Mouse (Mus musculus) forebrain, embryonic 13.5 days (tissue): ENCODE results near the gene 4921504E06Rik. TPM values are rescaled to one million over a fixed set of nuclear protein-coding genes. Genes with fewer than 3 reads are reported as not detected.

Source experiments
- ATAC-seq: fragments of 200-750 bp; cut with Nextera tagmentation; 2 replicates; pipeline ENCODE4 v1.8.0; 2017
- H3K27ac ChIP-seq: fragments of 300-500 bp; sonication (generic); 2 replicates; pipeline ENCODE4 v1.5.1; 2015; ENCODE audit warnings: inconsistent platforms, mild to moderate bottlenecking, moderate library complexity
- H3K27me3 ChIP-seq: fragments of 300-500 bp; sonication (generic); 2 replicates; pipeline ENCODE4 v1.6.1; 2015; ENCODE audit warnings: mild to moderate bottlenecking, inconsistent platforms
- H3K36me3 ChIP-seq: fragments of 300-500 bp; sonication (generic); 2 replicates; pipeline ENCODE4 v1.6.1; 2015; ENCODE audit warnings: mild to moderate bottlenecking, inconsistent platforms; ENCODE audit not compliant: poor library complexity, severe bottlenecking
- H3K4me1 ChIP-seq: fragments of 300-500 bp; sonication (generic); 2 replicates; pipeline ENCODE4 v1.6.1; 2015; ENCODE audit warnings: inconsistent platforms
- H3K4me2 ChIP-seq: fragments of 300-500 bp; sonication (generic); 2 replicates; pipeline ENCODE4 v1.6.1; 2015; ENCODE audit warnings: inconsistent platforms, mild to moderate bottlenecking, moderate library complexity
- H3K4me3 ChIP-seq: fragments of 300-500 bp; sonication (generic); 2 replicates; pipeline ENCODE4 v1.5.1; 2015; ENCODE audit warnings: mild to moderate bottlenecking, inconsistent platforms
- H3K9ac ChIP-seq: fragments of 300-500 bp; sonication (generic); 2 replicates; pipeline ENCODE4 v1.6.1; 2015; ENCODE audit warnings: mild to moderate bottlenecking, inconsistent platforms
- H3K9me3 ChIP-seq: fragments of 300-500 bp; sonication (generic); replicated peaks from 2 replicates; pipeline ENCODE4 v1.6.1; 2016; ENCODE audit warnings: inconsistent platforms
- WGBS: fragments of 180-500 bp; shearing (Covaris S2); methylation state at CpG from one replicate; pipeline ENCODE4 v1.1.7; 2015; 5-methylcytosine and 5-hydroxymethylcytosine counted together
- polyA plus RNA-seq: library from polyadenylated mRNA; unstranded; fragments of >200 nt; fragmentation: Nextera tagmentation; extraction: Ambion mirVana; gene quantifications from 2 replicates; pipeline ENCODE4 v1.2.1, GENCODE M21; 2015

Gene 4921504E06Rik
- polyA plus RNA-seq, 1 experiment from 2014 or later = not detected

GRCm38 (mm10) chr2:19551396-19551795 lies 2.3 kb downstream of the 4921504E06Rik start:
- no peak for ATAC-seq
- no peak overlapping the region for H3K4me3 ChIP-seq
- peaks cover 19% of the 10 kb centered on the region for H3K4me1 ChIP-seq
- no peaks in the 10 kb centered on the region for H3K36me3 ChIP-seq
- H3K9me3 ChIP-seq = no peaks in the 10 kb centered on the region
- H3K27me3 ChIP-seq = no peaks in the 10 kb centered on the region
- H3K9ac ChIP-seq = no peak overlapping the region
- no peak overlapping the region for H3K4me2 ChIP-seq
- WGBS = 79% methylated on average over 2 of the region's 2 CpGs
- no peak overlapping the region for H3K27ac ChIP-seq

GRCm38 (mm10) chr2:19540906-19541305 lies 12.8 kb downstream of the 4921504E06Rik start:
- Histone ChIP-seq H3K36me3 (no peaks in the 10 kb centered on the region), H3K9me3 (no peaks in the 10 kb centered on the region), H3K9ac (no peak overlapping the region), H3K4me3 (no peak overlapping the region), H3K27me3 (no peaks in the 10 kb centered on the region), H3K4me2 (no peak overlapping the region), H3K27ac (no peak overlapping the region), H3K4me1 (no peaks in the 10 kb centered on the region)
- 87% methylated on average over 1 of the region's 1 CpGs for WGBS
- no peak for ATAC-seq

- ATAC-seq = 0 out of 2 replicates have a peak, but pooled peaks have one; percentile 50
- Histone ChIP-seq H3K9me3 (no peaks in the 10 kb centered on the region), H3K4me2 (no peak overlapping the region), H3K4me3 (no peak overlapping the region), H3K36me3 (no peaks in the 10 kb centered on the region), H3K27ac (no peak overlapping the region), H3K9ac (no peak overlapping the region), H3K4me1 (no peaks in the 10 kb centered on the region), H3K27me3 (no peaks in the 10 kb centered on the region)
- WGBS = 86% methylated on average over 2 of the region's 2 CpGs
Observed at GRCm38 (mm10) chr2:19529428-19529827, 24.3 kb downstream of the 4921504E06Rik start.

- no peak overlapping the region for H3K4me3 ChIP-seq
- H3K27me3 ChIP-seq = no peaks in the 10 kb centered on the region
- H3K4me1 ChIP-seq = no peaks in the 10 kb centered on the region
- no peak overlapping the region for H3K27ac ChIP-seq
- H3K9ac ChIP-seq = no peak overlapping the region
- no peaks in the 10 kb centered on the region for H3K36me3 ChIP-seq
- no peaks in the 10 kb centered on the region for H3K9me3 ChIP-seq
- 0 out of 2 replicates have a peak, but pooled peaks have one; percentile 55 for ATAC-seq
- 0% methylated on average over 1 of the region's 1 CpGs for WGBS
- no peak overlapping the region for H3K4me2 ChIP-seq
Observed at GRCm38 (mm10) chr2:19528797-19529196, 24.9 kb downstream of the 4921504E06Rik start.

GRCm38 (mm10) chr2:19524071-19524470 lies 29.6 kb downstream of the 4921504E06Rik start:
- no peak overlapping the region for H3K9ac ChIP-seq
- no peak overlapping the region for H3K27ac ChIP-seq
- 0 out of 2 replicates have a peak, but pooled peaks cover 3% of the 10 kb centered on the region for H3K4me1 ChIP-seq
- 85% methylated on average over 5 of the region's 5 CpGs for WGBS
- ATAC-seq = no peak
- H3K4me2 ChIP-seq = no peak overlapping the region
- H3K4me3 ChIP-seq = no peak overlapping the region
- no peaks in the 10 kb centered on the region for H3K36me3 ChIP-seq
- 0 out of 2 replicates have a peak, but pooled peaks cover 6% of the 10 kb centered on the region for H3K27me3 ChIP-seq
- H3K9me3 ChIP-seq = no peaks in the 10 kb centered on the region

- 38% methylated on average over 7 of the region's 7 CpGs for WGBS
- no peak overlapping the region for H3K9ac ChIP-seq
- H3K4me1 ChIP-seq = peaks cover 8% of the 10 kb centered on the region
- H3K36me3 ChIP-seq = no peaks in the 10 kb centered on the region
- no peak overlapping the region for H3K4me2 ChIP-seq
- ATAC-seq = no peak
- no peaks in the 10 kb centered on the region for H3K9me3 ChIP-seq
- no peak overlapping the region for H3K4me3 ChIP-seq
- H3K27me3 ChIP-seq = 0 out of 2 replicates have a peak, but pooled peaks cover 6% of the 10 kb centered on the region
- no peak overlapping the region for H3K27ac ChIP-seq
Observed at GRCm38 (mm10) chr2:19521662-19522061, 32.1 kb downstream of the 4921504E06Rik start.

- Histone ChIP-seq H3K4me1 (peaks cover 8% of the 10 kb centered on the region), H3K9me3 (no peaks in the 10 kb centered on the region), H3K4me2 (no peak overlapping the region), H3K27me3 (0 out of 2 replicates have a peak, but pooled peaks cover 6% of the 10 kb centered on the region), H3K4me3 (no peak overlapping the region), H3K27ac (no peak overlapping the region), H3K36me3 (no peaks in the 10 kb centered on the region), H3K9ac (no peak overlapping the region)
- ATAC-seq = no peak
- WGBS = 85% methylated on average over 2 of the region's 2 CpGs
Observed at GRCm38 (mm10) chr2:19520617-19521016, 33.1 kb downstream of the 4921504E06Rik start.

- H3K9ac ChIP-seq = no peak overlapping the region
- no peaks in the 10 kb centered on the region for H3K36me3 ChIP-seq
- no peak overlapping the region for H3K27ac ChIP-seq
- H3K27me3 ChIP-seq = 0 out of 2 replicates have a peak, but pooled peaks cover 6% of the 10 kb centered on the region
- H3K4me1 ChIP-seq = peaks cover 8% of the 10 kb centered on the region
- H3K4me3 ChIP-seq = no peak overlapping the region
- 3% methylated on average over 7 of the region's 7 CpGs for WGBS
- no peaks in the 10 kb centered on the region for H3K9me3 ChIP-seq
- H3K4me2 ChIP-seq = 0 out of 2 replicates have a peak overlapping the region, but pooled peaks have one; percentile 18
- ATAC-seq = peak; percentile 91
Observed at GRCm38 (mm10) chr2:19519768-19520167, 33.9 kb downstream of the 4921504E06Rik start.

GRCm38 (mm10) chr2:19517952-19518351 lies 35.8 kb downstream of the 4921504E06Rik start:
- Histone ChIP-seq H3K9ac (peak overlapping the region; percentile 34; the same call in 1 of the 2 replicates), H3K4me3 (no peak overlapping the region), H3K27ac (no peak overlapping the region), H3K36me3 (no peaks in the 10 kb centered on the region), H3K4me1 (peaks cover 8% of the 10 kb centered on the region), H3K9me3 (no peaks in the 10 kb centered on the region), H3K4me2 (peak overlapping the region; percentile 36), H3K27me3 (0 out of 2 replicates have a peak, but pooled peaks cover 9% of the 10 kb centered on the region)
- ATAC-seq = 0 out of 2 replicates have a peak, but pooled peaks have one; percentile 26
- WGBS = 35% methylated on average over 13 of the region's 13 CpGs

GRCm38 (mm10) chr2:19512381-19512780 lies 41.3 kb downstream of the 4921504E06Rik start:
- H3K4me3 ChIP-seq = no peak overlapping the region
- H3K27me3 ChIP-seq = 0 out of 2 replicates have a peak, but pooled peaks cover 6% of the 10 kb centered on the region
- WGBS = 55% methylated on average over 5 of the region's 5 CpGs
- H3K9ac ChIP-seq = no peak overlapping the region
- no peak overlapping the region for H3K4me2 ChIP-seq
- no peaks in the 10 kb centered on the region for H3K36me3 ChIP-seq
- no peaks in the 10 kb centered on the region for H3K4me1 ChIP-seq
- H3K27ac ChIP-seq = no peak overlapping the region
- no peak for ATAC-seq
- no peaks in the 10 kb centered on the region for H3K9me3 ChIP-seq

- ATAC-seq = no peak
- no peak overlapping the region for H3K9ac ChIP-seq
- 0 out of 2 replicates have a peak, but pooled peaks cover 6% of the 10 kb centered on the region for H3K27me3 ChIP-seq
- H3K36me3 ChIP-seq = no peaks in the 10 kb centered on the region
- no peak overlapping the region for H3K4me2 ChIP-seq
- no peak overlapping the region for H3K4me3 ChIP-seq
- no peaks in the 10 kb centered on the region for H3K9me3 ChIP-seq
- no peaks in the 10 kb centered on the region for H3K4me1 ChIP-seq
- WGBS = 32% methylated on average over 5 of the region's 5 CpGs
- H3K27ac ChIP-seq = no peak overlapping the region
Observed at GRCm38 (mm10) chr2:19511032-19511431, 42.7 kb downstream of the 4921504E06Rik start.

GRCm38 (mm10) chr2:19505744-19506143 lies 48.0 kb downstream of the 4921504E06Rik start:
- Histone ChIP-seq H3K4me2 (no peak overlapping the region), H3K9ac (no peak overlapping the region), H3K9me3 (no peaks in the 10 kb centered on the region), H3K4me1 (no peaks in the 10 kb centered on the region), H3K4me3 (no peak overlapping the region), H3K27me3 (no peaks in the 10 kb centered on the region), H3K27ac (no peak overlapping the region), H3K36me3 (no peaks in the 10 kb centered on the region)
- ATAC-seq = no peak
- WGBS = 85% methylated on average over 1 of the region's 1 CpGs

- WGBS = 84% methylated on average over 3 of the region's 3 CpGs
Observed at GRCm38 (mm10) chr2:19490262-19490661, 63.5 kb downstream of the 4921504E06Rik start.

More at GRCm38 (mm10) chr2:19490262-19490661, 63.5 kb downstream of the 4921504E06Rik start:
- no peak overlapping the region for H3K4me2 ChIP-seq
- no peak overlapping the region for H3K9ac ChIP-seq
- H3K27ac ChIP-seq = no peak overlapping the region
- no peak overlapping the region for H3K4me3 ChIP-seq
- H3K27me3 ChIP-seq = no peaks in the 10 kb centered on the region
- no peak for ATAC-seq
- H3K36me3 ChIP-seq = no peaks in the 10 kb centered on the region
- no peaks in the 10 kb centered on the region for H3K4me1 ChIP-seq
- H3K9me3 ChIP-seq = no peaks in the 10 kb centered on the region
